Mouse (Mus musculus): ENCODE results near the gene Epc2. TPM values are rescaled to one million over a fixed set of nuclear protein-coding genes. Genes with fewer than 3 reads are reported as not detected.

The Epc2 gene
- polyA plus RNA-seq, 1 experiment from 2014 or later: 17.5 TPM

DNA sequence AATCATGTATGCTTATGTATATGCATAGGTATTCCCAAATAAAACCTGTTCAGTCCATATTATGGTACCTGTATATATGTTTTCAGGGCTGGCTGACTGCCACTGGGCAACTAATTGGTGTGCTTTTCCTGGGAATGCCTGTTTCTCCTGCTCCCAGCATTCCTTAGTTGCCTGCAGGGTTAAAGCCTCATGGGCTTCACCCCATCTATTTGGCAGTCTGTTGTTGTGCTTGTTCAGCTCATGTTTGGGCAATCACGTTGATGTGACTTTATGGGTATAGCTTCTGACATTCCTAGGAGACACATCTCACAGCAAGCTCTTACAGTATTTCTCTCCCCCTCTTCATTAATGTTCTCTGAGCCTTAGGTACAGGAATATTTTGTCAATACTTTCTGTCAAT lies 59.5 kb downstream of the Epc2 start:
- Histone ChIP-seq H3K36me3 (replicated peaks; ENCODE audit: control insufficient read depth, insufficient read depth) (no peaks in the 10 kb centered on the region; the same call in 1 of the 2 replicates), H3K27me3 (ENCODE audit: control insufficient read depth, insufficient read depth, low read length) (no peaks in the 10 kb centered on the region), H3K9ac (no peak overlapping the region), H3K9me3 (ENCODE audit: control insufficient read depth, low read length) (no peaks in the 10 kb centered on the region), H3K4me3 (replicated peaks; ENCODE audit: low read length) (no peak overlapping the region), H3K4me2 (replicated peaks) (no peak overlapping the region), H3K27ac (0 out of 2 replicates have a peak overlapping the region, but pooled peaks have one; percentile 5), H3K4me1 (replicated peaks; ENCODE audit: control insufficient read depth, insufficient read depth, low read length) (peaks cover 10% of the 10 kb centered on the region)
- DNase-seq (ENCODE audit: low spot score) (no peak), ATAC-seq (ENCODE audit: low FRiP score) (no peak)
- 23% methylated on average over 1 of the region's 1 CpGs for WGBS

DNA sequence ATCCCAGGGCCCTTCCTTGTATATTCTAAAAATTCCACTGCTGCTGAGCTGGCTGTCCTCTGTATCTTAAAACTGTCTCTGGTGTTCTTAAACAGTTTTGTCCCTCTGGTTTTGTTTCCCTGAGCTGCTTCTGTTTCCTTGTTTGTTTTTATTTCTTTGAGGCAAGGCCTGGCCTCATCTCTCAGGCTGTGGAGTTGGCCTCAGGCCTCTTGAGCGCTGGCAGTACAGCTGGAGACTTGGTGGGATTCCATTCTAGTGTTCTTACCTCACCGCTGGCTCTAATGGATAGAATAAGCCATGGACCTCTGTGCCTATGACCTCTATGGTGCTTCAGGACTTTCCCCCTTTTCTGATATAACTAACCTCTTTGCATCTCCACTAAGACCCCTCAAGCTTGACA lies 64.7 kb downstream of the Epc2 start:
- no peaks in the 10 kb centered on the region; the same call in 1 of the 2 replicates for H3K36me3 ChIP-seq (replicated peaks; ENCODE audit: control insufficient read depth, insufficient read depth)
- peaks cover 1% of the 10 kb centered on the region for H3K4me1 ChIP-seq (replicated peaks; ENCODE audit: control insufficient read depth, insufficient read depth, low read length)

DNA sequence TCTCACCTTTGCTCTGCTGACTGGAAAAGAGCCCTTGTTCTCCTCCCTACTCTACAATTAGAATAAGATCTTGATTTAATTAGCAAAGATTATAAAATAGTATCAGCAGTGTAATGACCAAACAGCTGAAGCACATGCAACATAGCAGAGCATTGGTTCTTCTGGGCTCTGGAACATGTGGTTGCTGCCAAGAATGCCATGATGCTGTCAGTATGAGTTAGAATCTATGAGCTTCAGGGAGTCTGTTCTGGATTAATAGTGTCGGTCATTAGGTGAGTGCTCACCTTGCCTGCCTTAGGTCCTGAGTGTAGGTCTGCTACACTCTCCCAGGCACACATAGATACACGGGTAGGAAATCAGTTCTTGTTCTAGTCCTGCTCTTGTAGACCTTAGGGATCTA lies 69.1 kb downstream of the Epc2 start:
- Histone ChIP-seq H3K9me3 (ENCODE audit: control insufficient read depth, low read length) (no peaks in the 10 kb centered on the region), H3K27me3 (ENCODE audit: control insufficient read depth, insufficient read depth, low read length) (no peaks in the 10 kb centered on the region), H3K27ac (no peak overlapping the region), H3K9ac (no peak overlapping the region), H3K36me3 (replicated peaks; ENCODE audit: control insufficient read depth, insufficient read depth) (peaks cover 5% of the 10 kb centered on the region; the same call in 1 of the 2 replicates), H3K4me2 (replicated peaks) (no peak overlapping the region), H3K4me1 (replicated peaks; ENCODE audit: control insufficient read depth, insufficient read depth, low read length) (no peaks in the 10 kb centered on the region), H3K4me3 (replicated peaks; ENCODE audit: low read length) (no peak overlapping the region)
- DNase-seq (ENCODE audit: low spot score) (no peak), ATAC-seq (ENCODE audit: low FRiP score) (no peak)
- WGBS: 84% methylated on average over 2 of the region's 2 CpGs

More for the DNA sequence above, 64.7 kb downstream of the Epc2 start:
- no peak overlapping the region for H3K27ac ChIP-seq
- ATAC-seq (ENCODE audit: low FRiP score) (no peak), DNase-seq (ENCODE audit: low spot score) (no peak)
- no peaks in the 10 kb centered on the region for H3K27me3 ChIP-seq (ENCODE audit: control insufficient read depth, insufficient read depth, low read length)
- H3K4me3 ChIP-seq (replicated peaks; ENCODE audit: low read length): no peak overlapping the region
- no peak overlapping the region for H3K4me2 ChIP-seq (replicated peaks)
- H3K9me3 ChIP-seq (ENCODE audit: control insufficient read depth, low read length): no peaks in the 10 kb centered on the region
- 92% methylated on average over 2 of the region's 2 CpGs for WGBS
- no peak overlapping the region for H3K9ac ChIP-seq

DNA sequence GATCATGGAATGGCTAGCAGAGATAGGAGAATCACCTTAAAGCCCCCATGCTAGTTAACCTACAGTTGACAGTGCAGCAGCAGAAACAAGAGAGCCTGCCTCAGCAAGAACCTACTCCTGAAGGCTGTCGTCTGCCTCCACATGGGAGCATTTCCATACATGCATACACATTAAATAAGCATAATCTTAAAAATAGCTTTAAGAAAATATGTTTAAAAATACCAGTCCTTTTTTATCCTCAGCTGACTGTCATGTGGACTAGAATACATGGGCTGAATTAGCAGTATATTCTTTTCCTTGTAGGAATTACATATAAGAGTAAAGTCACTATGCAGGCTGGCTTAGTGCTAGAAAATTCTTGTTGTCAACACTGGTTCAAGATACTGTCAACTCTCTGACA lies 69.7 kb downstream of the Epc2 start:
- no peak overlapping the region for H3K27ac ChIP-seq
- H3K4me1 ChIP-seq (replicated peaks; ENCODE audit: control insufficient read depth, insufficient read depth, low read length): no peaks in the 10 kb centered on the region
- H3K4me3 ChIP-seq (replicated peaks; ENCODE audit: low read length): no peak overlapping the region
- no peaks in the 10 kb centered on the region for H3K27me3 ChIP-seq (ENCODE audit: control insufficient read depth, insufficient read depth, low read length)
- WGBS: 64% methylated on average over 1 of the region's 1 CpGs
- no peak for DNase-seq (ENCODE audit: low spot score)
- no peak for ATAC-seq (ENCODE audit: low FRiP score)
- H3K4me2 ChIP-seq (replicated peaks): no peak overlapping the region
- H3K9ac ChIP-seq: no peak overlapping the region
- H3K9me3 ChIP-seq (ENCODE audit: control insufficient read depth, low read length): no peaks in the 10 kb centered on the region
- peaks cover 5% of the 10 kb centered on the region; the same call in 1 of the 2 replicates for H3K36me3 ChIP-seq (replicated peaks; ENCODE audit: control insufficient read depth, insufficient read depth)

DNA sequence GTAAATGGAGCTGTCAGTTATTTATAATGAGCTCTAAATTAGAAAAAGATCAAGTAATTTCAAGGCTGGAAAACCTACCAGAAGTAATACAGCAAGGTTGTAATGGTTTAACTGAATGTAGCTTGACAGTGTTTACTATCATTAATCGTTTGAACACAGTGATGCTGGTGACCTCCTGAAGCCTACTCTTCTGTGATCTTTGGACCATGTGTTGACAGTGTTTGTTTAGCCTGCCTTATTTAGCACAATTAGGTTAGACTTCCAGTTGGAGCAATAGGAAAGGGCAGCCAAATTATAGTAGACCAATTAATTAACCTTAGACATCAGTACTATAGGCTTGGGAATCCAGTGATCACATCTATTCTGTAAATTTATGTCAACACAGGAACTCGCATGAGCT lies 70.3 kb downstream of the Epc2 start:
- DNase-seq (ENCODE audit: low spot score) (no peak), ATAC-seq (ENCODE audit: low FRiP score) (no peak)
- no peak overlapping the region for H3K27ac ChIP-seq
- no peaks in the 10 kb centered on the region for H3K27me3 ChIP-seq (ENCODE audit: control insufficient read depth, insufficient read depth, low read length)
- no peak overlapping the region for H3K9ac ChIP-seq
- H3K9me3 ChIP-seq (ENCODE audit: control insufficient read depth, low read length): no peaks in the 10 kb centered on the region
- no peak overlapping the region for H3K4me2 ChIP-seq (replicated peaks)
- 74% methylated on average over 2 of the region's 2 CpGs for WGBS
- peaks cover 5% of the 10 kb centered on the region; the same call in 1 of the 2 replicates for H3K36me3 ChIP-seq (replicated peaks; ENCODE audit: control insufficient read depth, insufficient read depth)
- H3K4me3 ChIP-seq (replicated peaks; ENCODE audit: low read length): no peak overlapping the region
- H3K4me1 ChIP-seq (replicated peaks; ENCODE audit: control insufficient read depth, insufficient read depth, low read length): no peaks in the 10 kb centered on the region

DNA sequence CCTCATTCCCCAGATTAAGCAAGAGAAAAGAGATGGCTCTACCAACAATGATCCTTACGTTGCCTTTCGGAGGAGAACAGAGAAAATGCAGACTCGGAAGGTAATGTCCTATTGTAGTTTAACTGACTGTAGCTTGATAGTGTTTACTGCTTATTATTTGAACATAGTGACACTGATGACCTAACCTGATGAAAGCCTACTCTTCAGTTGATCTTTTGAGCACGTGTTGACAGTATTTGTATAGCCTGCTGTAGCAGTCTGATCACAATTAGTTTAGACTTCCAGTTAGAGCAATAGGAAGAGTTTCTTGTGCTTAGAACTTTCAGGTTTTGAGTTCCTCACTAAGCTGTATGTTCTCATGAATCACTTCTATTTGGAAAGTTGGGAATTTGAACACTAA lies 71.3 kb downstream of the Epc2 start:
- ATAC-seq (ENCODE audit: low FRiP score): no peak
- 78% methylated on average over 4 of the region's 4 CpGs for WGBS
- peaks cover 5% of the 10 kb centered on the region; the same call in 1 of the 2 replicates for H3K36me3 ChIP-seq (replicated peaks; ENCODE audit: control insufficient read depth, insufficient read depth)
- no peaks in the 10 kb centered on the region for H3K27me3 ChIP-seq (ENCODE audit: control insufficient read depth, insufficient read depth, low read length)
- no peak overlapping the region for H3K4me3 ChIP-seq (replicated peaks; ENCODE audit: low read length)
- DNase-seq (ENCODE audit: low spot score): no peak
- H3K4me2 ChIP-seq (replicated peaks): no peak overlapping the region
- no peak overlapping the region for H3K9ac ChIP-seq
- no peak overlapping the region for H3K27ac ChIP-seq
- H3K9me3 ChIP-seq (ENCODE audit: control insufficient read depth, low read length): no peaks in the 10 kb centered on the region
- H3K4me1 ChIP-seq (replicated peaks; ENCODE audit: control insufficient read depth, insufficient read depth, low read length): no peaks in the 10 kb centered on the region

DNA sequence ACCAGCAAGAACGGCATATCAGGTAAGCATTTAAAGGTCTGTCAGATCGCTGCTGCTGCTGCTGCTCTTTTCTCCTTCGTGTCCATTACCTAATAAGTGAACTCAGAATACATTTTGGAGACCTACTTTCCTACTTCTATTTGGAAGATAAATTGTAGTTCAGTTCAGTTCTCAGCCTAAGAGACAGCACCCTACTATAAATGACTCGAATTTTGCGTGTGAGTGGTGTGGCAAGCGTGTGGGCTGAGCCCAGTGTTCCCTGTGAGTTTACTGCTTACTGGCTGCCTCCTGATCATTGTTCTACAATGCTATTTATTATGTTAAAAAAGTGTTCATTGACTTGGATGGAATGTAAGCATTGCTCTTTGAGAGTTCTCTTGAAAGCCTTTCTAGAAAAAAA lies 85.9 kb downstream of the Epc2 start:
- Histone ChIP-seq H3K4me1 (replicated peaks; ENCODE audit: control insufficient read depth, insufficient read depth, low read length) (no peaks in the 10 kb centered on the region), H3K4me2 (replicated peaks) (no peak overlapping the region), H3K27me3 (ENCODE audit: control insufficient read depth, insufficient read depth, low read length) (no peaks in the 10 kb centered on the region), H3K9me3 (ENCODE audit: control insufficient read depth, low read length) (no peaks in the 10 kb centered on the region), H3K4me3 (replicated peaks; ENCODE audit: low read length) (no peak overlapping the region), H3K9ac (no peak overlapping the region), H3K27ac (no peak overlapping the region), H3K36me3 (replicated peaks; ENCODE audit: control insufficient read depth, insufficient read depth) (peaks cover 13% of the 10 kb centered on the region)
- 93% methylated on average over 6 of the region's 6 CpGs for WGBS
- DNase-seq (ENCODE audit: low spot score) (no peak), ATAC-seq (ENCODE audit: low FRiP score) (no peak)

DNA sequence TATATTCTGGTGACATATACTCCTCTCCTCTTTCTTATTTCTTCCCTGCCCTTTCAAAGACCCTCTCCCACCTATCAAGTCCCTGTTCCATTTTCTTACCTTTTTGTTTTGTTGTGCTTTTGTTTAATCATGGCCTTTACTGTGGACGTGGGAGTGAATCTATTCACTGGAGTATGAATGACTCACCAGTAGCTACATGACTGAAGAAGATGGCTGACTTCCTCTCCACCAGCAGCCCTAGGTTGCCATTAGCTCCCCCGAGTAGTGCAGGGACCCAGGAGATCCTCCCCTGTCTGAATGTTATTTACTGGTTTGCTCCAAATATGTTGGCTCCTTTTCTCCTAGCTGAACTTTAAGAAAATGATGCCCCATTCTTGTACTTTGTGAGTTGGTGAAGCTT lies 86.8 kb downstream of the Epc2 start:
- Histone ChIP-seq H3K4me1 (replicated peaks; ENCODE audit: control insufficient read depth, insufficient read depth, low read length) (no peaks in the 10 kb centered on the region), H3K9ac (no peak overlapping the region), H3K4me3 (replicated peaks; ENCODE audit: low read length) (no peak overlapping the region), H3K36me3 (replicated peaks; ENCODE audit: control insufficient read depth, insufficient read depth) (peaks cover 13% of the 10 kb centered on the region), H3K4me2 (replicated peaks) (no peak overlapping the region), H3K27me3 (ENCODE audit: control insufficient read depth, insufficient read depth, low read length) (no peaks in the 10 kb centered on the region), H3K27ac (no peak overlapping the region), H3K9me3 (ENCODE audit: control insufficient read depth, low read length) (no peaks in the 10 kb centered on the region)
- no peak for ATAC-seq (ENCODE audit: low FRiP score)
- no peak for DNase-seq (ENCODE audit: low spot score)
- WGBS: 56% methylated on average over 2 of the region's 2 CpGs

DNA sequence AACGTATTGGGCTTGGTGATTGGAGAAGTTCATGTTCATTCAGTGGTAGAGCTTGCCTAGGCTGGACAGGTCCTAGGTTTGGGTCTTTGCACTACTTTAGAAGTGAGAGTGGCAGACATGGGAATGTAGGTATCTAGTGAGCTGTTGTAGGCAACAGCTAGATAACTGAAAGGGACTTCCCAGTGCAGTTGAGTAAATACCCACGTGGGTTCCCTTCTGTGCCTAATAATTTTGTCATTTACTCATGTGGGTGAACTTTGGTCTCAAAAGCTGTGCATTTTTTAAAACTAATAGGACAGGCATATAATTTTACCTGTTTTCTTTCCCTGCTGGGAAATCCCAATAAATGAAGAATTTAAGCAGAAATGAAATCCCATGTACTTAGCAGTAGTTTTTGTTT lies 88.5 kb downstream of the Epc2 start:
- no peak overlapping the region for H3K4me3 ChIP-seq (replicated peaks; ENCODE audit: low read length)
- H3K4me2 ChIP-seq (replicated peaks): no peak overlapping the region
- no peaks in the 10 kb centered on the region for H3K4me1 ChIP-seq (replicated peaks; ENCODE audit: control insufficient read depth, insufficient read depth, low read length)
- no peak for ATAC-seq (ENCODE audit: low FRiP score)
- DNase-seq (ENCODE audit: low spot score): no peak
- no peak overlapping the region for H3K9ac ChIP-seq
- WGBS: 94% methylated on average over 2 of the region's 2 CpGs
- no peak overlapping the region for H3K27ac ChIP-seq
- H3K36me3 ChIP-seq (replicated peaks; ENCODE audit: control insufficient read depth, insufficient read depth): peaks cover 13% of the 10 kb centered on the region
- H3K27me3 ChIP-seq (ENCODE audit: control insufficient read depth, insufficient read depth, low read length): no peaks in the 10 kb centered on the region
- no peaks in the 10 kb centered on the region for H3K9me3 ChIP-seq (ENCODE audit: control insufficient read depth, low read length)

DNA sequence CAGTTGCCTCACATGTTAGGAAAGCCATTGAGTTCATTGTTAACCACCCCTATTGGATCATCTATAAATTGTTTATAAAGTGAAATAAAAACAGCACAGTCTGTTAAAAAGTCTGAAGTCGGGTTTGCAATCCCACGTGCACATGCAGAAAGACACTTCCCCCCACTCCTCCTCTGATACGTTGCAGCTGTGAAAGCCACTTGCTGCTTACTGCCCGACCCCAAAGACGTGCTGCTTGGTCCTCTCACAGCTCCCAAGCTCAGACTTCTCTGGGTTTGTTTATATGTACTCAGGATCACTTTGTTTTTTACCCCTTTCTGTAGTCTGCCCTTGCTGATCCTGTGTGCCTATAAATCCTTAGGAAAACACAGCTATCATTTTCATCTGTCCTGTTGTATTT lies 96.5 kb downstream of the Epc2 start:
- Histone ChIP-seq H3K9me3 (ENCODE audit: control insufficient read depth, low read length) (no peaks in the 10 kb centered on the region), H3K4me1 (replicated peaks; ENCODE audit: control insufficient read depth, insufficient read depth, low read length) (no peaks in the 10 kb centered on the region), H3K9ac (no peak overlapping the region), H3K36me3 (replicated peaks; ENCODE audit: control insufficient read depth, insufficient read depth) (peaks cover 48% of the 10 kb centered on the region), H3K4me3 (replicated peaks; ENCODE audit: low read length) (no peak overlapping the region), H3K4me2 (replicated peaks) (no peak overlapping the region), H3K27ac (no peak overlapping the region), H3K27me3 (ENCODE audit: control insufficient read depth, insufficient read depth, low read length) (no peaks in the 10 kb centered on the region)
- 81% methylated on average over 5 of the region's 5 CpGs for WGBS
- ATAC-seq (ENCODE audit: low FRiP score) (no peak), DNase-seq (ENCODE audit: low spot score) (no peak)
